Mouse (Mus musculus): Measurements from ENCODE around the gene Disp1. TPM values are rescaled to one million over a fixed set of nuclear protein-coding genes. Genes with fewer than 3 reads are reported as not detected.

Gene Disp1
- polyA plus RNA-seq, 1 experiment = 5.2 TPM

DNA sequence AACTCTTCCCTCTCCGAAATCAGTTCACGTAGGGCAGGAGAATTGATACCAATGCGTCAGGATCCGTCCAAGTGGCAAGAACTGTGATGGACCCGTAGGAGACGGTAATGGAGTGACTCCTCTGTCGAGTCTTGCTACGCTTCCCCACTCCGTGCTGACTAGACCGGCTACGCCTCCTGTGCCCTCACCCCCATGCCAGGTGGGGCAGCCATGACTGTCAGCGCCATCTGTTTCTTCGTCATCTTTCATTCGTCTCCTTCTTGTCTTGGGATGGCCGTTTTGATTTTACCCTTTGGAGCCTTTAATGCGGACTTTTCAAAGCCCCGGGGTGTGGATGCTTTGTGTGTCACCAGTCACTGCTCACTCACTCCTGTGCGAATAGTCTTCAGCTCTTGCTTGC, 26.6 kb downstream of the Disp1 start:
- H3K27ac ChIP-seq (ENCODE audit: insufficient read depth, low read length) = no peak overlapping the region
- no peaks in the 10 kb centered on the region for H3K4me1 ChIP-seq (ENCODE audit: control insufficient read depth, insufficient read depth, low read length)
- no peak for DNase-seq
- H3K4me3 ChIP-seq (replicated peaks; ENCODE audit: insufficient read depth, low read depth, low read length) = no peak overlapping the region
- no peaks in the 10 kb centered on the region for H3K27me3 ChIP-seq (ENCODE audit: control insufficient read depth, insufficient read depth, low read length)
- no peak for TF ChIP-seq POLR2A (IDR thresholded peaks at IDR 0.05; ENCODE audit: borderline replicate concordance, insufficient read depth, low read length)
- TF ChIP-seq CTCF (IDR thresholded peaks at IDR 0.05; ENCODE audit: borderline replicate concordance, insufficient read depth, low read depth, low read length) = no peak
- WGBS = 51% methylated on average over 18 of the region's 18 CpGs

- no peak overlapping the region for H3K27ac ChIP-seq (ENCODE audit: insufficient read depth, low read length)
- H3K4me3 ChIP-seq (replicated peaks; ENCODE audit: insufficient read depth, low read depth, low read length) = no peak overlapping the region
- 51% methylated on average over 5 of the region's 5 CpGs for WGBS
- no peak for TF ChIP-seq CTCF (IDR thresholded peaks at IDR 0.05; ENCODE audit: borderline replicate concordance, insufficient read depth, low read depth, low read length)
- TF ChIP-seq POLR2A (IDR thresholded peaks at IDR 0.05; ENCODE audit: borderline replicate concordance, insufficient read depth, low read length) = no peak
- no peaks in the 10 kb centered on the region for H3K4me1 ChIP-seq (ENCODE audit: control insufficient read depth, insufficient read depth, low read length)
- H3K27me3 ChIP-seq (ENCODE audit: control insufficient read depth, insufficient read depth, low read length) = no peaks in the 10 kb centered on the region
- DNase-seq = no peak
These were observed 27.2 kb downstream of the Disp1 start for GRCm38 (mm10) chr1:183194151-183194550.

GRCm38 (mm10) chr1:183191398-183191797, 29.9 kb downstream of the Disp1 start:
- Histone ChIP-seq H3K27me3 (ENCODE audit: control insufficient read depth, insufficient read depth, low read length) (no peaks in the 10 kb centered on the region), H3K4me1 (ENCODE audit: control insufficient read depth, insufficient read depth, low read length) (no peaks in the 10 kb centered on the region), H3K4me3 (replicated peaks; ENCODE audit: insufficient read depth, low read depth, low read length) (no peak overlapping the region), H3K27ac (ENCODE audit: insufficient read depth, low read length) (no peak overlapping the region)
- DNase-seq = no peak
- TF ChIP-seq POLR2A (IDR thresholded peaks at IDR 0.05; ENCODE audit: borderline replicate concordance, insufficient read depth, low read length) (no peak), CTCF (IDR thresholded peaks at IDR 0.05; ENCODE audit: borderline replicate concordance, insufficient read depth, low read depth, low read length) (no peak)
- WGBS = 62% methylated on average over 10 of the region's 10 CpGs

DNA sequence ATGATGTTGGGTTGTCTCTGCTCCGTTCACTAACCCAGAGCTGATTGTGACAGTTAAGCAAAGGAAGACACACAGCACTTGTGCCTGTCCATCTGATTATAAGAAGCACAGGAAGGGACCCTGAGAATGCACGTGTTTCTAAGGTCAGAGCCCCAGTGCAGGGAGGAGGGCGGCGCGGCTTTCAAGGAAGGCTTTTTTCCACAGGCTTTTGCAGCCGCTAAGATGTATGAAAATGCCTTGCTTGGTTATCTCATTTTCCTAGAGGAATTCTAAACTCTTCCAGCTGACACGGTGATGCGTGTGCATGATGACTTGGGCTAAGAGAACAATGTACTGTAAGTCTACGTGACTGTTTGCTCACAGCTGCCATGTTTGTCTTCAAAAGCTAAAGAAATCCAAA, 30.9 kb downstream of the Disp1 start:
- Histone ChIP-seq H3K4me3 (replicated peaks; ENCODE audit: insufficient read depth, low read depth, low read length) (no peak overlapping the region), H3K27ac (ENCODE audit: insufficient read depth, low read length) (no peak overlapping the region), H3K27me3 (ENCODE audit: control insufficient read depth, insufficient read depth, low read length) (no peaks in the 10 kb centered on the region), H3K4me1 (ENCODE audit: control insufficient read depth, insufficient read depth, low read length) (no peaks in the 10 kb centered on the region)
- 88% methylated on average over 9 of the region's 9 CpGs for WGBS
- DNase-seq = no peak
- TF ChIP-seq CTCF (IDR thresholded peaks at IDR 0.05; ENCODE audit: borderline replicate concordance, insufficient read depth, low read depth, low read length) (no peak), POLR2A (IDR thresholded peaks at IDR 0.05; ENCODE audit: borderline replicate concordance, insufficient read depth, low read length) (no peak)

DNA sequence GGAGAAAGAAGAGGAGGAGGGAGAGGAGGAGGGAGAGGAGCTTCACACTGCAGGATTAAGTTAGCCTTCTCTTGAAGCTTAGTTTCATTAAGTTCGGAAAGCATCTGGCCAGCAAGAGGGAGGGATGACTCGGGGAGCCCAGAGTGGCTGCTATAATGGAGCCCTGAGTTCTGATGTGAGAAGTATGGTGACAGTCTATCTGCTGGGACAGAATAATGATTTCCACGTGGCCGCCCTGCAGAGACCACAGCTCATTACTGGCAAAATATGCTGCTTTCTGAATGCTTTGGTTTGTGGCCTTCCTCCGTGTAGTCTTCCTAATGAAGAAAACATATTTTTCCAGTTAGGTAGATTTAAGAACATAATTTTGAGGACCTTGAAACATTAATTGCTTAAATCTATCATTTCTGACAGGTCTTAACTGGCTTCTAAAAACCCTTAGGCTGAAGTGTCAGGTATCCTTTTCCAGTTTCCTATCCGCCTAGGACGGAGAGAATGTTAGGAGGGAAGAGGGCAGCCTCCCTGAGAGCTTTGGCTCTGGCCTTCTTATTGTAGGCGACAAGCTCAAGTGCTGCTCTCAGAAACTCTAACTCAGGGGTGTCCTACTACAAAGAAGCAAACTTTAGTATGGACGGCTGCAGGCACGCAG, 32.2 kb downstream of the Disp1 start:
- no peak for DNase-seq
- Histone ChIP-seq H3K4me1 (ENCODE audit: control insufficient read depth, insufficient read depth, low read length) (no peaks in the 10 kb centered on the region), H3K4me3 (replicated peaks; ENCODE audit: insufficient read depth, low read depth, low read length) (no peak overlapping the region), H3K27me3 (ENCODE audit: control insufficient read depth, insufficient read depth, low read length) (no peaks in the 10 kb centered on the region), H3K27ac (ENCODE audit: insufficient read depth, low read length) (no peak overlapping the region)
- WGBS = 78% methylated on average over 10 of the region's 10 CpGs
- TF ChIP-seq POLR2A (IDR thresholded peaks at IDR 0.05; ENCODE audit: borderline replicate concordance, insufficient read depth, low read length) (no peak), CTCF (IDR thresholded peaks at IDR 0.05; ENCODE audit: borderline replicate concordance, insufficient read depth, low read depth, low read length) (no peak)

DNA sequence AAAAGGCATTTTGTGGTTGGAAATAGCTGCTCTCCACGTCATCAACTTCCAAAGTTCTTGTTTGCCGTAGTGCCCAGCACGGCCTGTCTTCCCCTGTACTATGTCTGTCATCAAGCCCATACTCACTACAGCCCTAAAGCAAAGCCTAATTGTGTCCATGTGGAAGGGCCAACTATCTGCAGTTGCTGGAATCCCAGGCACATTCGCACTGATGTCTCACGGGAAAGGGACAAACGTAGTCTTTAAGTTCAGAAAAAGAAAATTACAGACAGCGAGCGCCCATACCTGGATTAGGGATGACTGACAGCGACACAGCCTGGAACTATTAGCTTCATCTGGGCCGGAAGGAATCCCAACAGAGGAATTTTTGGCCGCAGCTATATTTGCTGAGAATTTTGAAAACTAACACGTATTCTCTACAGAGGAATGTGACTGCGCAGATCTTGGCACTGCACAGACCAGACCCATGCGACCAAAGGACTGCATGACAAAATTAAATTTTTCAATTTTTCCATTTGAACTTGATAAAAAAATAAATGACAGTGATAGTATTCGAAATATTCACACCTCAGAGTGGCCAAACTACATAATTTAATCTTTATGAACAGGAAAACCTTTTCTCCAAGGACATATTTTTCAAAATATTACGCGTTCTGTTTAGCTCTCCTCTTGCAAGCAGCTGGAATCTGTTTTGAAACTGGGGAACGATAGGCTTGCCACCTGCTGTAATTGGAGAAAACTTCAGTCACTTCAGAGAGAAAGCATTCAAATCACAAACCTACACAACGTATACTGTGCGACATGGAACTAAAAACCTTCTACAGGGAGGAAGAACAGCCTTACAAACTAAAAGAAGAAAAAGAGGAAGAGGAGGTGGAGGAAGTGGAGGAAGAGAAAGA, 33.0 kb downstream of the Disp1 start:
- H3K4me3 ChIP-seq (replicated peaks; ENCODE audit: insufficient read depth, low read depth, low read length) = no peak overlapping the region
- WGBS = 87% methylated on average over 20 of the region's 20 CpGs
- TF ChIP-seq CTCF (IDR thresholded peaks at IDR 0.05; ENCODE audit: borderline replicate concordance, insufficient read depth, low read depth, low read length) (no peak), POLR2A (IDR thresholded peaks at IDR 0.05; ENCODE audit: borderline replicate concordance, insufficient read depth, low read length) (no peak)
- no peak for DNase-seq
- H3K4me1 ChIP-seq (ENCODE audit: control insufficient read depth, insufficient read depth, low read length) = no peaks in the 10 kb centered on the region
- H3K27me3 ChIP-seq (ENCODE audit: control insufficient read depth, insufficient read depth, low read length) = no peaks in the 10 kb centered on the region
- H3K27ac ChIP-seq (ENCODE audit: insufficient read depth, low read length) = no peak overlapping the region

DNA sequence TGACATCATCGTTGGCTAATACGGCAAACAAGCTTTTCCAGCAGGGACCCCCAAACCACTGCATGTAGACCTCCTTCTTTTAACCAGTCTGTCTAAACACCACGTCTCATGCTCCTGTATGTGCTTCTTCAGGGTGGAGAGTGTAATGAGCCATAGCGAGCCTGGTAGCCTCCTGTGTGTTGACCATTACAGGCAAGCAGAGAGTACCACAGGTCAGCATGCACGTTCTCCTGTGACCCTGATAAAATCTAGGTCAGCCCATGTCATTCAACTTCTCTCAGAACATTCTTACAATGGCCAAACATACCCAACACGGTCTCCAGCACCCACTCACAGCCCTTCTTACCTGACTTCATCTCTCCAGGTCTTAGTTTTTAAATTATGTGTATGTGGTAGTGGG, 35.8 kb downstream of the Disp1 start:
- Histone ChIP-seq H3K4me1 (ENCODE audit: control insufficient read depth, insufficient read depth, low read length) (no peaks in the 10 kb centered on the region), H3K27me3 (ENCODE audit: control insufficient read depth, insufficient read depth, low read length) (no peaks in the 10 kb centered on the region), H3K27ac (ENCODE audit: insufficient read depth, low read length) (no peak overlapping the region), H3K4me3 (replicated peaks; ENCODE audit: insufficient read depth, low read depth, low read length) (no peak overlapping the region)
- no peak for DNase-seq
- 89% methylated on average over 6 of the region's 6 CpGs for WGBS
- TF ChIP-seq CTCF (IDR thresholded peaks at IDR 0.05; ENCODE audit: borderline replicate concordance, insufficient read depth, low read depth, low read length) (no peak), POLR2A (IDR thresholded peaks at IDR 0.05; ENCODE audit: borderline replicate concordance, insufficient read depth, low read length) (no peak)

DNA sequence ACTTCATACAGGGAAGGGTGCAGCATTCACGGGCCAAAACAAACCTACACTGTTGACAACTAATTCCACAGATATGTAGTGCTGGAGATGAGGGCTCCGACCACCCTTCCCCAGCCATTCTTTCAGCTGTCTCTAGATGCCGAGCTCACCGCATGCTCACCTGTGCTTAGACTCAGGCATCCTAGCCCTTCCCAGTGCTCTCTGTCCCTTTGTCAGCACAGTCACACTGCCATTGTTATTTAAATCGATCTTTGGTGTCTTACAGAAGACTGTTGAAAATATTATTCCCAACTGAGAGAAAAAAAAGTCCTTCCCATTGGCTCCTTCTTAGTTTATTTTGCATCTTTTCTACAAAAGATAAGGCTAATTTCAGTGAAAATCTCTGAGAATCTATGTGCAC, 36.6 kb downstream of the Disp1 start:
- 85% methylated on average over 5 of the region's 5 CpGs for WGBS
- TF ChIP-seq CTCF (IDR thresholded peaks at IDR 0.05; ENCODE audit: borderline replicate concordance, insufficient read depth, low read depth, low read length) = no peak
- no peak for TF ChIP-seq POLR2A (IDR thresholded peaks at IDR 0.05; ENCODE audit: borderline replicate concordance, insufficient read depth, low read length)
- H3K4me3 ChIP-seq (replicated peaks; ENCODE audit: insufficient read depth, low read depth, low read length) = no peak overlapping the region

More for the DNA sequence above, 36.6 kb downstream of the Disp1 start:
- no peak for DNase-seq
- Histone ChIP-seq H3K4me1 (ENCODE audit: control insufficient read depth, insufficient read depth, low read length) (no peaks in the 10 kb centered on the region), H3K27ac (ENCODE audit: insufficient read depth, low read length) (no peak overlapping the region), H3K27me3 (ENCODE audit: control insufficient read depth, insufficient read depth, low read length) (no peaks in the 10 kb centered on the region)
